ENCODE assay signal across 9 mouse cellular contexts in the genomic region with DNA sequence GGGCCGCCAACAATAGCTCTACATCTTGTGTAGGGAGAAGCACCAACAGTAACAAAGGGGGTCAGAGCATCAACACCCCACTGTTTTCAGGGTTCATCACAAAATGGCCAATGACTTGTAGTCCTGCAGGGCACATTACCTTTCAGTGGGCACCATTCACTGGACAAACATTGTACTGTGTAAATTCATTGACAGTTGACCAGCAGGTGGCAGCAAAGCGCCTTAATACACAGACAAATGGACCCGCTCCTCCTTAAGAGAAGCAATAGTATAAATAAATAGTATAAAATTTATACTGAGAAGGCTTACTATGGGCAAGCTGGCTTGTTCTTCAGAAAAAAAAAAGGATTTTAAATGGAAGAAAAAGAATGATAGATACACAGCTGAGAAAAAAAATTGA. TPM values are rescaled to one million over a fixed set of nuclear protein-coding genes. Genes with fewer than 3 reads are reported as not detected.
A peak's percentile ranks its signal among the peaks of the same experiment; 100 is the strongest.
DNase-seq lines count a peak whose midpoint lies in the region; ATAC-seq and TF ChIP-seq lines count a peak whose summit lies in the region.
"Had no signal": no experiment of that assay in that cellular context is flagged by ENCODE, and none has a peak within 500 bp of the region (broad histone marks: within the 10 kb centered on the region; RNA-seq: fewer than 3 reads in every experiment).

No protein-coding gene starts in this region.

- H3K36me3 ChIP-seq in forebrain, embryonic 10.5 days (replicated peaks), result no peaks in the 10 kb centered on the region
- H3K36me3 ChIP-seq in forebrain, embryonic 13.5 days (ENCODE audit: poor library complexity, severe bottlenecking), result no peaks in the 10 kb centered on the region
- no peaks in the 10 kb centered on the region for H3K36me3 ChIP-seq in midbrain, embryonic 11.5 days (ENCODE audit: control insufficient read depth, insufficient read depth, low read length)
- H3K36me3 ChIP-seq in midbrain, embryonic 15.5 days (replicated peaks), result no peaks in the 10 kb centered on the region
- no peaks in the 10 kb centered on the region for H3K36me3 ChIP-seq in liver, embryonic 11.5 days (ENCODE audit: control insufficient read depth, insufficient read depth, low read length)
- H3K36me3 ChIP-seq: heart, embryonic 15.5 days had no signal

- WGBS in forebrain, embryonic 10.5 days, result 49% methylated on average over 3 of the region's 3 CpGs
- WGBS in forebrain, embryonic 13.5 days, result 36% methylated on average over 3 of the region's 3 CpGs
- WGBS in midbrain, embryonic 11.5 days, result 42% methylated on average over 3 of the region's 3 CpGs
- WGBS in midbrain, embryonic 15.5 days, result 43% methylated on average over 3 of the region's 3 CpGs
- 42% methylated on average over 3 of the region's 3 CpGs for WGBS in liver, embryonic 11.5 days

- H3K27ac ChIP-seq in forebrain, embryonic 10.5 days, result no peak overlapping the region
- H3K27ac ChIP-seq in forebrain, embryonic 13.5 days, result no peak overlapping the region
- H3K27ac ChIP-seq in midbrain, embryonic 11.5 days (ENCODE audit: low read depth, low read length), result no peak overlapping the region
- H3K27ac ChIP-seq in midbrain, embryonic 15.5 days, result no peak overlapping the region
- no peak overlapping the region for H3K27ac ChIP-seq in gastrocnemius, adult 2 months
- H3K27ac ChIP-seq in liver, embryonic 11.5 days (ENCODE audit: low read depth, low read length), result no peak overlapping the region
- H3K27ac ChIP-seq: heart, embryonic 15.5 days had no signal

- H3K4me3 ChIP-seq in forebrain, embryonic 10.5 days, result no peak overlapping the region
- H3K4me3 ChIP-seq in forebrain, embryonic 13.5 days, result no peak overlapping the region
- no peak overlapping the region for H3K4me3 ChIP-seq in midbrain, embryonic 11.5 days (ENCODE audit: low read depth, low read length)
- no peak overlapping the region for H3K4me3 ChIP-seq in midbrain, embryonic 15.5 days
- H3K4me3 ChIP-seq in gastrocnemius, adult 2 months, result no peak overlapping the region
- no peak overlapping the region for H3K4me3 ChIP-seq in liver, embryonic 11.5 days (ENCODE audit: low read depth, low read length)
- H3K4me3 ChIP-seq: heart, embryonic 15.5 days had no signal

- no peak overlapping the region for H3K9ac ChIP-seq in forebrain, embryonic 13.5 days
- no peak overlapping the region for H3K9ac ChIP-seq in midbrain, embryonic 11.5 days (ENCODE audit: low read length)
- H3K9ac ChIP-seq in midbrain, embryonic 15.5 days, result no peak overlapping the region
- no peak overlapping the region for H3K9ac ChIP-seq in liver, embryonic 11.5 days (ENCODE audit: low read depth, low read length)
- H3K9ac ChIP-seq: heart, embryonic 15.5 days had no signal

- no peaks in the 10 kb centered on the region for H3K27me3 ChIP-seq in forebrain, embryonic 10.5 days (ENCODE audit: poor library complexity, severe bottlenecking)
- no peaks in the 10 kb centered on the region for H3K27me3 ChIP-seq in forebrain, embryonic 13.5 days
- H3K27me3 ChIP-seq in midbrain, embryonic 11.5 days (ENCODE audit: control insufficient read depth, insufficient read depth, low read length), result no peaks in the 10 kb centered on the region
- no peaks in the 10 kb centered on the region for H3K27me3 ChIP-seq in midbrain, embryonic 15.5 days (replicated peaks)
- H3K27me3 ChIP-seq in liver, embryonic 11.5 days (replicated peaks; ENCODE audit: control insufficient read depth, insufficient read depth, low read length), result no peaks in the 10 kb centered on the region
- H3K27me3 ChIP-seq: heart, embryonic 15.5 days had no signal

- H3K4me1 ChIP-seq in forebrain, embryonic 10.5 days, result no peaks in the 10 kb centered on the region
- H3K4me1 ChIP-seq in forebrain, embryonic 13.5 days, result no peaks in the 10 kb centered on the region
- no peaks in the 10 kb centered on the region for H3K4me1 ChIP-seq in midbrain, embryonic 11.5 days (ENCODE audit: control insufficient read depth, insufficient read depth, low read length)
- no peaks in the 10 kb centered on the region for H3K4me1 ChIP-seq in midbrain, embryonic 15.5 days
- H3K4me1 ChIP-seq in liver, embryonic 11.5 days (replicated peaks; ENCODE audit: control insufficient read depth, insufficient read depth, low read length), result no peaks in the 10 kb centered on the region
- H3K4me1 ChIP-seq: heart, embryonic 15.5 days had no signal

- no peak; the same call in 1 of the 2 replicates for ATAC-seq in forebrain, embryonic 13.5 days
- no peak for ATAC-seq in midbrain, embryonic 11.5 days (ENCODE audit: low FRiP score)
- ATAC-seq in midbrain, embryonic 15.5 days (replicated peaks), result no peak
- no peak for ATAC-seq in liver, embryonic 11.5 days (replicated peaks; ENCODE audit: low FRiP score)

- DNase-seq in forebrain, embryonic 10.5 days (ENCODE audit: extremely low spot score, low spot score), result peak; percentile 60
- DNase-seq in midbrain, embryonic 11.5 days (ENCODE audit: low spot score, missing footprints), result peak; percentile 97
- DNase-seq in brain, adult 2 months (ENCODE audit: low read depth, low spot score), result peak; percentile 88
- DNase-seq in gastrocnemius, adult 2 months, result peak; percentile 72
- DNase-seq in liver, embryonic 11.5 days (ENCODE audit: low spot score), result peak; percentile 46
- DNase-seq in retina, postnatal 7 days (ENCODE audit: low read depth, low spot score), result peak; percentile 59

- intact Hi-C loops in gastrocnemius, adult 2 months (cut with DNase I), result no loop called here

- H3K4me2 ChIP-seq in forebrain, embryonic 13.5 days, result no peak overlapping the region
- no peak overlapping the region for H3K4me2 ChIP-seq in midbrain, embryonic 11.5 days
- no peak overlapping the region for H3K4me2 ChIP-seq in midbrain, embryonic 15.5 days
- no peak overlapping the region for H3K4me2 ChIP-seq in liver, embryonic 11.5 days
- H3K4me2 ChIP-seq: heart, embryonic 15.5 days had no signal

- no peaks in the 10 kb centered on the region for H3K9me3 ChIP-seq in forebrain, embryonic 10.5 days
- 0 out of 2 replicates have a peak, but pooled peaks cover 4% of the 10 kb centered on the region for H3K9me3 ChIP-seq in forebrain, embryonic 13.5 days (replicated peaks)
- H3K9me3 ChIP-seq in midbrain, embryonic 11.5 days (ENCODE audit: control insufficient read depth, low read length), result no peaks in the 10 kb centered on the region
- no peaks in the 10 kb centered on the region; the same call in 1 of the 2 replicates for H3K9me3 ChIP-seq in midbrain, embryonic 15.5 days
- H3K9me3 ChIP-seq in liver, embryonic 11.5 days (ENCODE audit: control insufficient read depth, low read length), result no peaks in the 10 kb centered on the region
- H3K9me3 ChIP-seq: heart, embryonic 15.5 days had no signal

- TF ChIP-seq CTCF in gastrocnemius, adult 2 months (IDR thresholded peaks at IDR 0.05), result peak; percentile 76

RNA-seq across cellular contexts. Expression of gene Ncoa6, which starts 8.3 kb away (rescaled TPM):
- polyA plus RNA-seq in forebrain, embryonic 10.5 days (2016; fragmentation: Nextera tagmentation; extraction: Ambion mirVana), result 22.9 and 23.7 TPM in 2 replicates
- 29.6 and 30.5 TPM in 2 replicates for polyA plus RNA-seq in forebrain, embryonic 13.5 days (2015; fragmentation: Nextera tagmentation; extraction: Ambion mirVana)
- 33.5 and 33.6 TPM in 2 replicates for polyA plus RNA-seq in midbrain, embryonic 11.5 days (2014; fragmentation: Nextera tagmentation; extraction: Ambion mirVana)
- 26.1 and 28.9 TPM in 2 replicates for polyA plus RNA-seq in midbrain, embryonic 15.5 days (2015; fragmentation: Nextera tagmentation; extraction: Ambion mirVana)
- total RNA-seq in gastrocnemius, adult 2 months (2021), result 10 to 100 TPM; 16.3 to 18.7 TPM
- 19.9 and 20.7 TPM in 2 replicates for polyA plus RNA-seq in liver, embryonic 11.5 days (2014; fragmentation: Nextera tagmentation; extraction: Ambion mirVana)

RNA-seq across cellular contexts. Expression of gene Acss2, which starts 35.7 kb away (rescaled TPM):
- polyA plus RNA-seq in forebrain, embryonic 10.5 days (2016; fragmentation: Nextera tagmentation; extraction: Ambion mirVana), result 13.1 and 14.3 TPM in 2 replicates
- polyA plus RNA-seq in forebrain, embryonic 13.5 days (2015; fragmentation: Nextera tagmentation; extraction: Ambion mirVana), result 19.0 and 22.8 TPM in 2 replicates
- 21.9 and 23.1 TPM in 2 replicates for polyA plus RNA-seq in midbrain, embryonic 11.5 days (2014; fragmentation: Nextera tagmentation; extraction: Ambion mirVana)
- 28.0 and 28.9 TPM in 2 replicates for polyA plus RNA-seq in midbrain, embryonic 15.5 days (2015; fragmentation: Nextera tagmentation; extraction: Ambion mirVana)
- 10 to 100 TPM; 29.7 to 53.7 TPM for total RNA-seq in gastrocnemius, adult 2 months (2021)
- 27.7 and 28.5 TPM in 2 replicates for polyA plus RNA-seq in liver, embryonic 11.5 days (2014; fragmentation: Nextera tagmentation; extraction: Ambion mirVana)

RNA-seq across cellular contexts. Expression of gene Ggt7, which starts 36.0 kb away (rescaled TPM):
- polyA plus RNA-seq in forebrain, embryonic 10.5 days (2016; fragmentation: Nextera tagmentation; extraction: Ambion mirVana), result 9.8 and 10.9 TPM in 2 replicates
- polyA plus RNA-seq in forebrain, embryonic 13.5 days (2015; fragmentation: Nextera tagmentation; extraction: Ambion mirVana), result 33.7 and 39.4 TPM in 2 replicates
- 10.3 and 12.9 TPM in 2 replicates for polyA plus RNA-seq in midbrain, embryonic 11.5 days (2014; fragmentation: Nextera tagmentation; extraction: Ambion mirVana)
- 79.4 and 81.0 TPM in 2 replicates for polyA plus RNA-seq in midbrain, embryonic 15.5 days (2015; fragmentation: Nextera tagmentation; extraction: Ambion mirVana)
- under 1 TPM; 0.53 to 0.71 TPM for total RNA-seq in gastrocnemius, adult 2 months (2021)
- polyA plus RNA-seq in liver, embryonic 11.5 days (2014; fragmentation: Nextera tagmentation; extraction: Ambion mirVana), result 1.0 and 1.3 TPM in 2 replicates

Comparison
In these comparisons a context has a peak if more than half of its experiments do, and no peak if none do; other contexts are left out.
1. DNase-seq: peak in every context shown above with its lines; median percentile 97 in midbrain, embryonic 11.5 days; 88 in brain, adult 2 months; 72 in gastrocnemius, adult 2 months; 60 in forebrain, embryonic 10.5 days; 59 in retina, postnatal 7 days; 46 in liver, embryonic 11.5 days.